Mouse (Mus musculus) embryonic facial prominence, embryonic 15.5 days (tissue): ENCODE results near the gene Lingo4. TPM values are rescaled to one million over a fixed set of nuclear protein-coding genes. Genes with fewer than 3 reads are reported as not detected.

Source experiments
- ATAC-seq: fragments of 200-750 bp; cut with Nextera tagmentation; 2 replicates; pipeline ENCODE4 v1.8.0; 2017; ENCODE audit warnings: low read depth, moderate TSS enrichment; ENCODE audit not compliant: insufficient number of reproducible peaks, low FRiP score, low TSS enrichment
- H3K27ac ChIP-seq: fragments of 300-500 bp; sonication (generic); replicated peaks from 2 replicates; pipeline ENCODE4 v1.5.1; 2015; ENCODE audit warnings: mild to moderate bottlenecking, inconsistent platforms
- H3K27me3 ChIP-seq: fragments of 300-500 bp; sonication (generic); 2 replicates; pipeline ENCODE4 v1.6.1; 2015; ENCODE audit warnings: inconsistent platforms
- H3K36me3 ChIP-seq: fragments of 300-500 bp; sonication (generic); 2 replicates; pipeline ENCODE4 v1.6.1; 2015; ENCODE audit warnings: mild to moderate bottlenecking, inconsistent platforms
- H3K4me1 ChIP-seq: fragments of 300-500 bp; sonication (generic); 2 replicates; pipeline ENCODE4 v1.6.1; 2015; ENCODE audit warnings: inconsistent platforms
- H3K4me2 ChIP-seq: fragments of 300-500 bp; sonication (generic); replicated peaks from 2 replicates; pipeline ENCODE4 v1.6.1; 2015; ENCODE audit warnings: mild to moderate bottlenecking, inconsistent platforms
- H3K4me3 ChIP-seq: fragments of 300-500 bp; sonication (generic); replicated peaks from 2 replicates; pipeline ENCODE4 v1.5.1; 2015; ENCODE audit warnings: mild to moderate bottlenecking, inconsistent platforms
- H3K9ac ChIP-seq: fragments of 300-500 bp; sonication (generic); 2 replicates; pipeline ENCODE4 v1.6.1; 2015; ENCODE audit warnings: inconsistent platforms
- H3K9me3 ChIP-seq: fragments of 300-500 bp; sonication (generic); replicated peaks from 2 replicates; pipeline ENCODE4 v1.6.1; 2016; ENCODE audit warnings: inconsistent platforms
- WGBS: fragments of 180-500 bp; shearing (Covaris S2); methylation state at CpG from one replicate; pipeline ENCODE4 v1.1.7; 2015; 5-methylcytosine and 5-hydroxymethylcytosine counted together
- polyA plus RNA-seq: library from polyadenylated mRNA; unstranded; fragments of >200 nt; fragmentation: Nextera tagmentation; extraction: Ambion mirVana; gene quantifications from 2 replicates; pipeline ENCODE4 v1.2.1, GENCODE M21; 2015

The Lingo4 gene
- polyA plus RNA-seq, 1 experiment from 2014 or later = 0.24 TPM

DNA sequence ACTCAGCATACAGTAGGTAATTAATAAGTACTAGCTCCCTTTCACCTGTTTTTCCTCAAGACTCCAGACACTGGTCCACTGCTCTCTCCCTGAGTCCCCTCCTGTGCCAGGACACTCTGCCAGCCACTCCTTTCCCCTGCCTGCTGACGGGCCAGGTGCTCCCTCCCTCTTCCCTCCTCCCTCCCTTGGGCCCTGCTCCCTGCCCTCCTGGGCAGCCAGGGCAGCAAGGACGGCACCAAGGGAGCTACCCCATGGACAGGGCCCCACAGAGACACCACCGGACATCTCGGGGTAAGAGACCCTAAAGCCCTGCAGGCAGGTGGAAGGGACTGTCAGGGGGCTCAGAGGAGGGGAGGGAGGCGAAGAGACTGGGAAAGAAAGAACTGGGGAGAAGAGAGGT lies 25.7 kb upstream of the Lingo4 start, which contains the start of gene Rorc:
Gene Rorc (plus strand): TSS at position 154 of the 400 bp plus-strand sequence.
- Histone ChIP-seq H3K36me3 (no peaks in the 10 kb centered on the region), H3K27ac (peak within 1 kb of the TSS; percentile 49), H3K4me2 (peak within 1 kb of the TSS; percentile 42), H3K4me1 (peaks cover 37% of the 10 kb centered on the region), H3K9ac (no peak within 1 kb of the TSS), H3K9me3 (no peaks in the 10 kb centered on the region), H3K4me3 (peak within 1 kb of the TSS; percentile 29), H3K27me3 (no peaks in the 10 kb centered on the region)
- WGBS = 20% methylated on average over 5 of the region's 5 CpGs
- ATAC-seq = no peak

DNA sequence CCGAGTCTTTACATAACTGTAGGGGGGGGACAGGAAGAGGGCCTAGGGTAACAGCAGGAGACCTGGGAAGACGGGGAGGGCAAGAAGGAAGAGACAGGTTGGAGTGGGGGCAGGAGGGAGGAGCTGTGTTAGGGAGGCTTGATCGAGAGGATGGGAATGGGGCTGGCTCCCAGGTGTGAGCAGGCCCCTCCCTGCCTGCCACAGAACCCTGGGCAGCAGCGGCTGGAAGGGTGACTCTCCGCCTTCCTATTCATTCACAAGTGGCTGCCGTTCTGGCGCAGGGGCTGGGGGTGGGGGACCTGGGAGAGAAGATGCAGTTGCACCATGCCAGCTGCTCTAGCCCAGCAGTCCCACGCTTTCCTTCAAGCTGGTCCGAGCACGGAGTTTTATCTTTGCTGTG lies 25.2 kb upstream of the Lingo4 start:
- no peaks in the 10 kb centered on the region for H3K27me3 ChIP-seq
- no peaks in the 10 kb centered on the region for H3K36me3 ChIP-seq
- no peak overlapping the region for H3K27ac ChIP-seq
- peak overlapping the region; percentile 42 for H3K4me2 ChIP-seq
- H3K9me3 ChIP-seq = no peaks in the 10 kb centered on the region
- peak overlapping the region; percentile 29 for H3K4me3 ChIP-seq
- 0 out of 2 replicates have a peak, but pooled peaks have one; percentile 22 for ATAC-seq
- H3K4me1 ChIP-seq = peaks cover 37% of the 10 kb centered on the region
- no peak overlapping the region for H3K9ac ChIP-seq
- WGBS = 4% methylated on average over 10 of the region's 10 CpGs

DNA sequence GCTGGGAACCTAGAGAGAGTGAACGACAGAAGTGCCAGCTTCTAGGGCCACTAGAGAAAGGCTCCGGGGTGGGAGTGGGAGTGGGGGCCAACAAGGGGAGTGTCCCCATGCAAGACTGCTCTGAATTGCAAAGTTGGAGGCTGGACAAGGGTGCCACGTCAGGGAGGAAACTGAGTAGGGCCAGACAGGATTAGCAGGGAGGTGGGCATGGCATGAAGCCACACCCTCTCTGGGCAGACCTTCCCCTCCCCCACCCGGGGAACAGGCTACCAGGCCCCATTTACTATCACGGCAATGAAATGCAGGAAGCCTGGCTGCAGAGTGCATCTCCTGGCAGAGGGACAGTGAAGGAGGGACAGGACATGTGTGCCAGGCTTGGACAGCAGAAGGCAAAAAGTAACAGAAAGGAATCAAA lies 24.7 kb upstream of the Lingo4 start:
- Histone ChIP-seq H3K36me3 (no peaks in the 10 kb centered on the region), H3K27ac (no peak overlapping the region), H3K4me1 (peaks cover 37% of the 10 kb centered on the region), H3K27me3 (no peaks in the 10 kb centered on the region), H3K4me3 (peak overlapping the region; percentile 29), H3K9me3 (no peaks in the 10 kb centered on the region), H3K4me2 (peak overlapping the region; percentile 42), H3K9ac (no peak overlapping the region)
- 0% methylated on average over 5 of the region's 5 CpGs for WGBS
- ATAC-seq = no peak

DNA sequence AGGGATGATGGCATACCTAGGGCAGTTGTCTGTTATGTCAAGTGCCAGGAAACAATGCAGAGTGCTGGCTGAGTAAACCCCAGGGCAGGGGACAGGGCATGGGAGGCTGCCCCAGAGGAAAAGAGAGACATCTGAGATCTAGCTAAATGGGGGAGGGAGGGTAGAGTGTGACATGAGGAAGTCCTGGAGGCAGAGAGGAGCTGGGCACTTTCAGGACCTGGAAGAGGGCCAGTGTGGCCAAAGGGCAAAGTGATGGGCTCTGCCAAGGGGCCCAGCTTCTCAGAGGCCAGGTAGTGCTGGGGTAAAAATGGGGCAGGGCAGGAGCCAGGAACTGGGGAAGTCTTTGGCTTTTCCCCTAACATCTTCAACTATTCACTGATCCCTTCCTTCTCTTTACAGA lies 23.7 kb upstream of the Lingo4 start:
- Histone ChIP-seq H3K9ac (no peak overlapping the region), H3K27me3 (no peaks in the 10 kb centered on the region), H3K36me3 (no peaks in the 10 kb centered on the region), H3K9me3 (no peaks in the 10 kb centered on the region), H3K4me3 (no peak overlapping the region), H3K27ac (no peak overlapping the region), H3K4me2 (no peak overlapping the region), H3K4me1 (peaks cover 37% of the 10 kb centered on the region)
- no peak for ATAC-seq

- H3K27ac ChIP-seq = no peak overlapping the region
- no peaks in the 10 kb centered on the region for H3K36me3 ChIP-seq
- no peak overlapping the region for H3K4me3 ChIP-seq
- H3K4me2 ChIP-seq = no peak overlapping the region
- H3K27me3 ChIP-seq = no peaks in the 10 kb centered on the region
- 73% methylated on average over 2 of the region's 2 CpGs for WGBS
- H3K9me3 ChIP-seq = no peaks in the 10 kb centered on the region
- ATAC-seq = no peak
- H3K4me1 ChIP-seq = peaks cover 40% of the 10 kb centered on the region
- no peak overlapping the region for H3K9ac ChIP-seq
Measured at GRCm38 (mm10) chr3:94375146-94375545, 23.2 kb upstream of the Lingo4 start.

GRCm38 (mm10) chr3:94375861-94376260 lies 22.5 kb upstream of the Lingo4 start:
- 58% methylated on average over 5 of the region's 5 CpGs for WGBS
- Histone ChIP-seq H3K4me3 (no peak overlapping the region), H3K27me3 (no peaks in the 10 kb centered on the region), H3K27ac (no peak overlapping the region), H3K4me1 (peaks cover 42% of the 10 kb centered on the region), H3K4me2 (no peak overlapping the region), H3K9ac (no peak overlapping the region), H3K36me3 (no peaks in the 10 kb centered on the region), H3K9me3 (no peaks in the 10 kb centered on the region)
- no peak for ATAC-seq

- no peak for ATAC-seq
- Histone ChIP-seq H3K27ac (no peak overlapping the region), H3K36me3 (no peaks in the 10 kb centered on the region), H3K4me2 (no peak overlapping the region), H3K4me3 (no peak overlapping the region), H3K9ac (no peak overlapping the region), H3K27me3 (no peaks in the 10 kb centered on the region), H3K4me1 (peaks cover 32% of the 10 kb centered on the region), H3K9me3 (no peaks in the 10 kb centered on the region)
- WGBS = 17% methylated on average over 13 of the region's 13 CpGs
Measured at GRCm38 (mm10) chr3:94377028-94377923, 21.0 kb upstream of the Lingo4 start.

DNA sequence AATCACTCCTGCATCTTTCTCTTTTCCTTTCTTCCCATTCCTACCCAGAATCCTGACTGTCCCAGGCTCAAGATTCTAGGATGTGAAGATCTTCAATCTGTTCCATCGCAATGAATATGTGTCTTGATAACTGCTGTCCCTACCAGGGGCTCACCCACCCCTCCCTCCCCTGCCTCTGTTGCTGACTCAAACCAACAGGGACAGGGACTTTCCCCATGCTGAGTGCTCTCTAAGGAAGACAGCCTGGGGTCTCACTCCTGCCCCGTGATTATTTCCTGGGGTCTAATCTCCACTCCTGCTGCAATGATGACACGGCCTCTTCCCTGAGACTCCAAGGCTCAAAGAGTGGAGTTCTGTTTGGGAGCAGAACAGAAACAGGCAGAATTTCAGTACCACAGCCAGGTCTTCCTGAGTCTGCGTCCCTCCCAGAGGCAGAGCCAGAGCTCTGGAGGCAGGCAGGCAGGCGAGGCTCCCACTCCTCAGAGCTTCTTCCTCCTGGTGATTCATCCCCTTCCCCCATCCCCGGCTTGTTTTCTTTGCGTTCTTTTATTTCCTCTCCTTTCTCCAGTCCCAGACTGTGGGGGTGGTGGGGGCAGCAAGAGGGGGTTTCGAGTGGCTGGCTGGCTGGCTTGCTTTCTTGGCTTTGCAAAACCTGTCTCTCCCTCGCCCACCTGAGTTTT lies 18.3 kb upstream of the Lingo4 start:
- 20% methylated on average over 9 of the region's 9 CpGs for WGBS
- H3K27ac ChIP-seq = no peak overlapping the region
- no peak overlapping the region for H3K4me2 ChIP-seq
- H3K9me3 ChIP-seq = no peaks in the 10 kb centered on the region
- H3K4me3 ChIP-seq = no peak overlapping the region
- no peak overlapping the region for H3K9ac ChIP-seq
- H3K4me1 ChIP-seq = peaks cover 14% of the 10 kb centered on the region
- ATAC-seq = no peak
- H3K36me3 ChIP-seq = no peaks in the 10 kb centered on the region
- no peaks in the 10 kb centered on the region for H3K27me3 ChIP-seq

- WGBS = 63% methylated on average over 5 of the region's 5 CpGs
- Histone ChIP-seq H3K27me3 (no peaks in the 10 kb centered on the region), H3K36me3 (no peaks in the 10 kb centered on the region), H3K4me2 (no peak overlapping the region), H3K4me1 (peaks cover 8% of the 10 kb centered on the region), H3K9me3 (no peaks in the 10 kb centered on the region), H3K9ac (no peak overlapping the region), H3K4me3 (no peak overlapping the region), H3K27ac (no peak overlapping the region)
- no peak for ATAC-seq
Measured at GRCm38 (mm10) chr3:94382308-94382707, 16.0 kb upstream of the Lingo4 start.

DNA sequence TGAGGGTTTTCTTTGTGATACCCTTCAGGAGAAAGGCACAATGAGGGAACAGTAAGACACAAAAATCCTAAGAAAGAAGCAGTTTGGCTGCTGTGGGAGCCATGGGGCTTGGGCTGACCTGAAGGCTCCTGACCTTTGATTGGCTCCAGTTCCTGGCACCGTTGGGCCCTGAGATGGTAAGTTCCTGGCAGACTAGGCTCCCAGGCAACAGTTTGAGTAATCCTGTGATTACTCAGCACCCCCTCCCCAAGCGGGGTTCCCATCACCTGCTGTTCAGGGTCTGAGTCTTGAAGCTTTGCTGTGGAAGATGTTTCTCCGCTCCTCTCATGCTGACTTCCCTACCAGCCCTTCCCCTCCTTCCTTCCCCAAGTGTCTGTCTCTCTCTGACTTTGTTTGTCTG lies 14.8 kb upstream of the Lingo4 start:
- Histone ChIP-seq H3K36me3 (no peaks in the 10 kb centered on the region), H3K27me3 (no peaks in the 10 kb centered on the region), H3K4me2 (no peak overlapping the region), H3K9me3 (no peaks in the 10 kb centered on the region), H3K4me1 (peaks cover 5% of the 10 kb centered on the region; the same call in 1 of the 2 replicates), H3K27ac (no peak overlapping the region), H3K9ac (no peak overlapping the region), H3K4me3 (no peak overlapping the region)
- ATAC-seq = no peak
- 58% methylated on average over 3 of the region's 3 CpGs for WGBS

DNA sequence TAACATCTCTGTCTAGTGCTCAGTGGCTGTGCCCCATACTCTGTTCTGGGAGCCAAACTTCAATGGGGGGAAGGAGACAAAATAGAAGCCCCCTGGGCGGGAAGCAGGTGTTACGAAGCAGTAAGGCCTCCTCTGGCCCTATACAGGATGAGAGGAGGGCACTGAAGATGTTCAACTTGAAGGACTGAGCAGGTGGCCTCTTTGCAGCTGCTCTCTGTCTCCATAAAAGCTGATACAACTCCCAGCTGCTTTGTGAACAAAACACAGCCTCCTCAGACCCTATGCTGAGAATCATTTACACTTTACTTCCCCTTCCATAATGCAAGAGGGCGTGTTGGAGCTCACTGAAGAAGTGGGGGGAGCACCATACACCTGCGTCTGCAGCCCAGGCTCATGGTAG lies 11.6 kb upstream of the Lingo4 start:
- Histone ChIP-seq H3K4me3 (no peak overlapping the region), H3K4me1 (no peaks in the 10 kb centered on the region), H3K36me3 (no peaks in the 10 kb centered on the region), H3K4me2 (no peak overlapping the region), H3K9me3 (no peaks in the 10 kb centered on the region), H3K27me3 (no peaks in the 10 kb centered on the region), H3K27ac (no peak overlapping the region), H3K9ac (no peak overlapping the region)
- no peak for ATAC-seq
- WGBS = 63% methylated on average over 4 of the region's 4 CpGs
